Mouse (Mus musculus) WW6 (cell line): ENCODE measurements around the gene Mgll.

ENCODE experiments used
- DNase-seq: peaks from one replicate; pipeline ENCODE4 v3.0.0-alpha.2; 2013; ENCODE audit warnings: low read depth, low spot score

The Mgll gene

GRCm38 (mm10) chr6:88724313-88725195 lies at the start of gene Mgll:
Gene Mgll (plus strand): TSS chr6:88724412.
- DNase-seq, result no peak

DNA sequence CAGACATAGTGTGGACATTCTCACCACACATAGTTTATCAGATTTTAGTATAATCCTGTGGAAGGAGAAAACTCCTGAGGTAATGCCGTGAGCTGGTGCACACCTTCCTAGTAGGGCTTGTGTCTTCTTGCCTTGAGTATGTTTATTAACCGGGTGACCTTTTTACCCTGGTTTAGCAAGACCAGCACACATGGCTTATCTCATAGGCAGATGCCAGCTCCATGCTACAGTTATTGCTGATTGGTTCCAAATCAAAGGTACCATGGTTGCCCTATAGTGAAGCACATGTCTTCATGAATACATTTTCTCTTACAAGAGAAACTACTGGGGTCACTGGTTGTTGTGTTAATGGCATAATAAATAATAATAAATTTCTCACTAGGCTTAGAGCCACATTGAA lies 48.4 kb upstream of the Mgll start:
- DNase-seq, result no peak

DNA sequence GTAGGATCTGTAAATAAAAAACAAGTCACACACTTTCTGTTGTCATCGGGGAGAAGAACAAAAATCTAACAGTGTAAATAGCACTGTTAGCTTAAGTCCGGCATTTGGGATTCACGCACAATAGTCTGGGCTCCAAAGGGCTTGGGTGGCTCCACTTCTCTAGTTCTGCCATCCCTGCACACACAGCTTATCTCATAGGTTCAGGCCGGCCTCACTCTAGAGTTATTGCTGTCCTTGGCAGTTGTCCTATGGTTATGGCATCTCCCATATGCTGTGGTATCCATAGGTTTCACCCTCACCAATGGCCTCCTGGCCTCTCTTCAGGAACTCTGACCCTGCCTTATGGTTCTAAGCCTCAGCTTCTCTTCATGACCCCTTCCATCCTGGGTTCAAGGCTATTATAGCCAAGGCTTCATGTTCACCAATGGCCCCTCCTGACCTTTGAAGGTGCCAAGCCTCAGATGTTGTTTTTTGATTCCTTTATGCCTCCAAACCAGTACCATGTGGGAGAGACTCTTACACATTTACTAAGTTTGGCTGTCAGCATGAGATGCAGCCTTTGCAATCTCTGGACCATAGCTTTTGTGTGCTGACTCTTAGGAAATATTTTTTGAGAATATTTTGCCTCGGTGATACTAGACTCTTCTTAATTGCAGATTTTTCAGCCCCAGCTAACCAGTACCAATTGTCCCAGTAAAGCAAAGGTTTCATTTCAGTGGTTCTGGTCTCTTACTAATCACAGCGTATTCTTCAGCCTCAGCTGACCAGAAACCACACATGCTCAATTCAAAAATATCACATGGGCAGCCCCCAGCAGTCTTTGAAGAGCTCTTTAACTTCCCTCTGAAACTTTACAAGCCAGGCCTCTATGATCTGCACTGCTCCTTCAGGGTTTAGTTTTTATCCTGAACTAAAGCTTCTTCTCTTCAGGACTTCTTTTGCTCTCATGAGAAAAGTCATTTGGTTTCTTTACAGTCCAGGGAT lies 47.2 kb upstream of the Mgll start:
- DNase-seq, result no peak

GRCm38 (mm10) chr6:88677738-88678137 lies 46.5 kb upstream of the Mgll start:
- no peak for DNase-seq

DNA sequence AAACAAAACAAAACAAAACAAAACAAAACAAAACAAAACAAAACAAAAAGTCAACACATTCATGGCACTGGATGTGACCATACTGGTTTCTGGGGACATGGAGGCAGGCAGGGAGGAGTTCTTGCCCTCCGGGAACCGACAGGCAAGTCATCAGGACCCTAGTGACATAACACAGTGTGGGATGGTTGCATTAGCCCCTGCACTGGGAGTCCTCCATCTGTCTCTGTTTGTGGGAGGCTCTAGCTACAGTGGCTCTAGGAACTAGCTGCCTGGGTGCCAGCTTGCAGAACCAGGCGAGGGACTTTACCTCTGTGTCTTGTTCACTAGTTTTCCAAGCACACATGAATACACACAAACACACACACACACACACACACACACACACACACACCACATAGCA lies 43.2 kb upstream of the Mgll start:
- DNase-seq, result no peak

- no peak for DNase-seq
Observed at GRCm38 (mm10) chr6:88683380-88684053, 40.7 kb upstream of the Mgll start.

GRCm38 (mm10) chr6:88688171-88688570 lies 36.0 kb upstream of the Mgll start:
- no peak for DNase-seq

DNA sequence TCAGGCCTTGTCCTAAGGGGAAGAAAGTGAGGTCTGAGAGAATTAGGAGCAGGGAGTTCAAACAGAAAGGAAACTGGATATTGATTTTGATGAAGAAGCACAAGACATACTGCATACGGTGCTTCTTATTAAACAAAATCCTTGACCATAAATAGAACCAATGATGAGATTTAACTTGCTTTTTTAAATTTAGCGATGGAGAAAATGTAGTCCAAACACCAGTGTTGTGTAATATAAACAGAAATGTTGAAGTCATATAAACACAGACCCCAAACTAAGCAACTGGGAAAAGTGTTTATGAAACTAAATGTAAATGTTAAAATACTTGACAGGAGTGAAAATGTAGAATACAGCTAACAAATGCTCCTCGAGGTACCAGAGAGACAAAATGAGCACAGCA lies 35.5 kb upstream of the Mgll start:
- DNase-seq, result no peak

GRCm38 (mm10) chr6:88690211-88690610 lies 34.0 kb upstream of the Mgll start:
- DNase-seq, result no peak

GRCm38 (mm10) chr6:88691361-88691760 lies 32.9 kb upstream of the Mgll start:
- DNase-seq, result no peak

- no peak for DNase-seq
Observed at GRCm38 (mm10) chr6:88702887-88703286, 21.3 kb upstream of the Mgll start.

- no peak for DNase-seq
Observed at GRCm38 (mm10) chr6:88703731-88704130, 20.5 kb upstream of the Mgll start.

GRCm38 (mm10) chr6:88708401-88709278 lies 15.6 kb upstream of the Mgll start:
- no peak for DNase-seq

DNA sequence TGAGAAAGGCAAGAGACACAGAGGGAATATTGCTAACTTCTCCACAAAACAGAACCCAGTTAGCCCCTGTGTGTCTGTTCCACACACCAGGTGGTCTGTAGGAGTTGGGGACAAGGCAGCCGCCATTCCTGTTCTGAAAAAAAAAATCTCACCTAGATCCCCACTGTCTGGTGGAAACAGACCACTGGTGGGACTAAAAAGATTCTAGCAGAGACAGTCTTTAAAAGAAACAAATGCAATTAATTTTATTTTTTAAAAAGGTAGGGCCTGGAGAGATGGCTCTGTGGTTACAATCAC lies 15.0 kb upstream of the Mgll start:
- DNase-seq, result no peak

GRCm38 (mm10) chr6:88711313-88711712 lies 12.9 kb upstream of the Mgll start:
- DNase-seq, result no peak

GRCm38 (mm10) chr6:88712083-88712482 lies 12.1 kb upstream of the Mgll start:
- DNase-seq, result no peak

DNA sequence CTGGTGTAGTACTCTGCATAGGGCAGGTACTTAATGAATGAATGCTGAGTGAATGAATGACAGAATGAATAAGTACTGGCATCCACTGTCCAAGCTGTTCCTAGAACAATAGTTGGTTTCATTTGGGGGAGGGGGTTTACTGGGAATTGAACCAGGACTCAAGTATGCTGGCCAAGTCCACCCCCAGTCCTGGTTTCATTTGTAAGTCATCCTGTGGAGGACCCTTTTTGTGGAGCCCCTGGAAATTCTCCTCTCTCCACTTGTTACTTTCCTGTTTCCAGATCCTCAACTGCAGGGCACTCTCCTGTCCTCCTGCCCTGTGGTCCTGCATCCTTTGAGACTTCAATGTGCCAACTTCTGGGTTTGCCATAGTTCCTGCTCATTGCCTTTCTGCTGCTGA lies 10.9 kb upstream of the Mgll start:
- no peak for DNase-seq

DNA sequence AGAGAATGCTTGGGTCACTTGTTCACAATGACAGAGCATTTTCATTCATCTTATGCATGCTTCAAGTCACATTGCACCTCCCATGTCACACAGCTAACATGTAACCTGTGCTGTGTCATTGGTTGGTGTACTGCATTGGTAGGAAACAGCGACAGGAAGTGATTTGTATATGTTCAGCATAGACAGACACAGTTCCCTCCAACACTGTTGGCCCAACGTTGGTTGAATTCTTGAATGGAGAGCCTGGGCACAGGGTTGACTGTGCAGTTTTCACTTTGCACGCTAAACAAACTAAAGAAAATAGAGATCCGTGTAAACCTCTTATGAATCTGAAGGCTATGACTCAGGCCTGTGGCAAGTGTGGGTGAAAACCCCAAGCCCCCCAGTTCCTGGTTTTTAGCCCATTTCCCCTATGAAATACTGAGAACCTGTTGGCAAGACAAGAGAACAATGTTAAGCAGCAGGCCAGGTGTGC lies 10.0 kb upstream of the Mgll start:
- DNase-seq, result no peak

- no peak for DNase-seq
Observed at GRCm38 (mm10) chr6:88715378-88715781, 8.8 kb upstream of the Mgll start.

DNA sequence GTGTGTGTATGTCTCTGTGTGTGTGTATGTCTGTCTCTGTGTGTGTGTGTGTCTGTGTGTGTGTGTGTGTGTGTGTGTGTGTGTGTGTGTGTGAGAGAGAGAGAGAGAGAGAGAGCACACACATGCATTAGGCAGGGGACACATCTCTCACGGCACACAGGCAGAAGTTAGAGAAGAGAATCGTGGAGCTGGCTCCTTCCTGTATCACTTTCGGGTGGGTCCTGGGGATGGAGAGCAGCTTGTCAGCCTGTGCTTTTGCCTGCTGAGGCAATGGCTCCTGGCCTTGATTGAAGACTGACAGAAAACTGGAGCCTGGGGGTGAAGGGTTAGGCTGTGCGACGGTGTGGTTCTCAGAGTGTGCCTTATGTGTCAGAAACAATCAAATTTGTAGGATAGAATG lies 8.2 kb upstream of the Mgll start:
- no peak for DNase-seq
